Mouse (Mus musculus): ENCODE measurements around the gene Taf1d. TPM values are rescaled to one million over a fixed set of nuclear protein-coding genes. Genes with fewer than 3 reads are reported as not detected.

The Taf1d gene
- polyA plus RNA-seq, 1 experiment, result 11.5 TPM

DNA sequence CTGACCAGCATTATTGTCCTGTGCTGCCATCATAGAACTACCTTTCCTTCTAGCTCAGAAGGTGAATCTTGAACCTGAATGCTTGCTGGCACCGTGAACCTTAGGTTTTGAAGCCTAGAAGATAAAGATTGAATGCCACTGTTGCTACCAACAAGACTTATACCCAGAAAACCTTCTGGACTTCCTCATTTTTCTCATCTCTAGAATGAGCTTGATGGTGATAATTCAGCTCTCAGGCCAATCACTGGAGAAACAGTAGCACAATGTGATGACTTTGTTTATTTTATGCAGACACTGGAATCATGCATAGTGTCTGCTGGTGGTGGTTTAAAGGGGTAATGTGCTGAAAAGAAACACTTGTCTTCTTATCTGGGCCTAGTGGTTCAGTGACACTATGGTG, 58.8 kb downstream of the Taf1d start:
- no peak overlapping the region for H3K4me3 ChIP-seq (ENCODE audit: insufficient read depth, low read depth, low read length)
- no peak overlapping the region for H3K27ac ChIP-seq (ENCODE audit: insufficient read depth, low read depth, low read length)
- H3K4me1 ChIP-seq (ENCODE audit: control insufficient read depth, insufficient read depth, low read length), result no peaks in the 10 kb centered on the region
- H3K36me3 ChIP-seq (ENCODE audit: control insufficient read depth, insufficient read depth, low read length), result no peaks in the 10 kb centered on the region
- WGBS, result 91% methylated on average over 1 of the region's 1 CpGs
- H3K27me3 ChIP-seq (replicated peaks; ENCODE audit: control insufficient read depth, insufficient read depth, low read length), result no peaks in the 10 kb centered on the region
- DNase-seq, result no peak
- TF ChIP-seq CTCF (conservative IDR thresholded peaks at IDR 0.05; ENCODE audit: insufficient read depth, insufficient read length, low read depth, low read length) (no peak), POLR2A (IDR thresholded peaks at IDR 0.05; ENCODE audit: low read depth, low read length) (no peak)

DNA sequence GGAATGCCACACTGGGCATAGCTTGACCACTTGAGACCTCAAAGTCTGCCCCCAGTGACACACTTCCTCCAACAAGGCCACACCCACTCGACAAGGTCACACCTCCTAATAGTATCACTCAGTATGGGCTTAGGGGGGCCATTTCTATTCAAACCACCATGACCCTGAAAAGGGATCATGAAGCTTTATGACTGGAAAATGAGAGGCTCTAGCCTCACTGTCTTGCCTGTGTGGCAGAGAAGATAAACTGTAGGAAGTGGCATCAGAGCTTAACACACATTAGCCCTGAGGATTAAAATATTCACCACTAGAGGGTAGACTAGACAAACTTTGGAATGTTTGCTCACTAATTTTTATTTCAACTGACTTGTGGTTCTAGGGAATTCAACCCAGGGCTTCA, 59.8 kb downstream of the Taf1d start:
- DNase-seq, result peak; percentile 47
- no peak overlapping the region for H3K4me3 ChIP-seq (ENCODE audit: insufficient read depth, low read depth, low read length)
- H3K4me1 ChIP-seq (ENCODE audit: control insufficient read depth, insufficient read depth, low read length), result no peaks in the 10 kb centered on the region
- no peak for TF ChIP-seq POLR2A (IDR thresholded peaks at IDR 0.05; ENCODE audit: low read depth, low read length)
- TF ChIP-seq CTCF (conservative IDR thresholded peaks at IDR 0.05; ENCODE audit: insufficient read depth, insufficient read length, low read depth, low read length), result no peak
- no peak overlapping the region for H3K27ac ChIP-seq (ENCODE audit: insufficient read depth, low read depth, low read length)
- 94% methylated on average over 1 of the region's 1 CpGs for WGBS
- H3K27me3 ChIP-seq (replicated peaks; ENCODE audit: control insufficient read depth, insufficient read depth, low read length), result no peaks in the 10 kb centered on the region
- no peaks in the 10 kb centered on the region for H3K36me3 ChIP-seq (ENCODE audit: control insufficient read depth, insufficient read depth, low read length)

DNA sequence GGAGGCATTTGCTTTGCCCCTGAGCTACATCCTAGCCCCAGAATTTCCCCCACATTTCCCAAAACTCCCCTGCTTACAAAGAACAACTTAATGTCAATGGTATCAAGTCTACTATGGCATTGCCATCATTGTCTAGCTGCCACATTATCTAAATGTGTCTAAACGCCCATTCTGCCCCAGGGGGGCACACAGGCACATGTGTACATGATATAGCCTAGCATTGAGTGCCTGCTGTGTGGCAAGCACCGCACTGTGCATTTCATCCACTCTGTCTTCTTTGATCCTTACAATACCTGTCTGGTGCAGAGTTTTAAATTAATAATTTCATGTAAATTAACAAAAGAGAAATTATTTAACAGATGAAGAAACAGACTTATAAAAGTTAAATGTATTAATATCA, 60.2 kb downstream of the Taf1d start:
- no peaks in the 10 kb centered on the region for H3K4me1 ChIP-seq (ENCODE audit: control insufficient read depth, insufficient read depth, low read length)
- H3K27me3 ChIP-seq (replicated peaks; ENCODE audit: control insufficient read depth, insufficient read depth, low read length), result no peaks in the 10 kb centered on the region
- no peak for DNase-seq
- H3K4me3 ChIP-seq (ENCODE audit: insufficient read depth, low read depth, low read length), result no peak overlapping the region
- TF ChIP-seq CTCF (conservative IDR thresholded peaks at IDR 0.05; ENCODE audit: insufficient read depth, insufficient read length, low read depth, low read length) (no peak), POLR2A (IDR thresholded peaks at IDR 0.05; ENCODE audit: low read depth, low read length) (no peak)
- WGBS, result 74% methylated on average over 2 of the region's 2 CpGs
- H3K36me3 ChIP-seq (ENCODE audit: control insufficient read depth, insufficient read depth, low read length), result no peaks in the 10 kb centered on the region
- no peak overlapping the region for H3K27ac ChIP-seq (ENCODE audit: insufficient read depth, low read depth, low read length)

Other genes starting within 250 kb of the Taf1d start
- gene Hephl1, start 194.1 kb upstream of the Taf1d start, polyA plus RNA-seq (2012; rRNA removed), result 0.14 and 0.19 TPM in 2 replicates
- 11.6 and 15.6 TPM in 2 replicates for gene Vstm5, start 67.2 kb upstream of the Taf1d start, polyA plus RNA-seq (2012; rRNA removed)
- 20.5 and 21.3 TPM in 2 replicates for gene Med17, start 26.3 kb upstream of the Taf1d start, polyA plus RNA-seq (2012; rRNA removed)
- gene 4931406C07Rik, start 234 bp downstream of the Taf1d start, polyA plus RNA-seq (2012; rRNA removed), result 137 and 184 TPM in 2 replicates
- 2.9 and 3.1 TPM in 2 replicates for gene Cep295, start 51.6 kb downstream of the Taf1d start, polyA plus RNA-seq (2012; rRNA removed)
- 18.5 and 32.0 TPM in 2 replicates for gene Smco4, start 187.2 kb downstream of the Taf1d start, polyA plus RNA-seq (2012; rRNA removed)

Data from kidney, adult 2 months (tissue).